Mouse (Mus musculus): ENCODE results near the gene Ldb2. TPM values are rescaled to one million over a fixed set of nuclear protein-coding genes. Genes with fewer than 3 reads are reported as not detected.

Gene Ldb2
- polyA plus RNA-seq, 1 experiment from 2014 or later, result 14.4 TPM

GRCm38 (mm10) chr5:44601340-44601739 lies 198.1 kb downstream of the Ldb2 start:
- H3K4me2 ChIP-seq (ENCODE audit: low read length), result no peak overlapping the region
- H3K9me3 ChIP-seq (ENCODE audit: control insufficient read depth, low read length), result 0 out of 2 replicates have a peak, but pooled peaks cover 3% of the 10 kb centered on the region
- WGBS, result 8% methylated on average over 1 of the region's 1 CpGs
- H3K4me1 ChIP-seq (ENCODE audit: control insufficient read depth in 2 of 2, insufficient read depth in 2 of 2, low read length in 2 of 2), result no peaks in the 10 kb centered on the region
- no peak overlapping the region for H3K4me3 ChIP-seq (ENCODE audit: control insufficient read depth in 1 of 2, insufficient read depth in 1 of 2, low read depth in 1 of 2, low read length in 2 of 2)
- no peak for ATAC-seq (ENCODE audit: insufficient number of reproducible peaks, insufficient read depth, low FRiP score, low read depth)
- H3K27me3 ChIP-seq (ENCODE audit: control insufficient read depth, insufficient read depth, low read length), result peaks cover 6% of the 10 kb centered on the region; the same call in 1 of the 2 replicates
- no peaks in the 10 kb centered on the region for H3K36me3 ChIP-seq (ENCODE audit: control insufficient read depth, insufficient read depth, low read length)
- no peak overlapping the region for H3K9ac ChIP-seq (ENCODE audit: low read length)
- no peak overlapping the region for H3K27ac ChIP-seq (replicated peaks in 1 of 2; ENCODE audit: control insufficient read depth in 1 of 2, insufficient read depth in 1 of 2, low read depth in 2 of 2, low read length in 2 of 2)

- Histone ChIP-seq H3K4me2 (ENCODE audit: low read length) (0 out of 2 replicates have a peak overlapping the region, but pooled peaks have one; percentile 16), H3K4me1 (ENCODE audit: control insufficient read depth in 2 of 2, insufficient read depth in 2 of 2, low read length in 2 of 2) (peaks cover 0 to 2% of the 10 kb centered on the region in 2 experiments; a peak in 1 of 4 replicates), H3K4me3 (ENCODE audit: control insufficient read depth in 1 of 2, insufficient read depth in 1 of 2, low read depth in 1 of 2, low read length in 2 of 2) (no peak overlapping the region), H3K27ac (replicated peaks in 1 of 2; ENCODE audit: control insufficient read depth in 1 of 2, insufficient read depth in 1 of 2, low read depth in 2 of 2, low read length in 2 of 2) (0 out of 4 replicates have a peak overlapping the region, but pooled peaks have one; percentile 3 to 24), H3K9me3 (ENCODE audit: control insufficient read depth, low read length) (no peaks in the 10 kb centered on the region), H3K27me3 (ENCODE audit: control insufficient read depth, insufficient read depth, low read length) (peaks cover 13% of the 10 kb centered on the region; the same call in 1 of the 2 replicates), H3K36me3 (ENCODE audit: control insufficient read depth, insufficient read depth, low read length) (no peaks in the 10 kb centered on the region), H3K9ac (ENCODE audit: low read length) (no peak overlapping the region)
- ATAC-seq (ENCODE audit: insufficient number of reproducible peaks, insufficient read depth, low FRiP score, low read depth), result no peak
- WGBS, result 67% methylated on average over 15 of the region's 15 CpGs
Measured at GRCm38 (mm10) chr5:44593522-44594218, 205.8 kb downstream of the Ldb2 start.

- H3K9ac ChIP-seq (ENCODE audit: low read length), result no peak overlapping the region
- WGBS, result 75% methylated on average over 3 of the region's 3 CpGs
- H3K36me3 ChIP-seq (ENCODE audit: control insufficient read depth, insufficient read depth, low read length), result no peaks in the 10 kb centered on the region
- H3K27me3 ChIP-seq (ENCODE audit: control insufficient read depth, insufficient read depth, low read length), result peaks cover 13% of the 10 kb centered on the region; the same call in 1 of the 2 replicates
- H3K4me2 ChIP-seq (ENCODE audit: low read length), result no peak overlapping the region
- H3K9me3 ChIP-seq (ENCODE audit: control insufficient read depth, low read length), result no peaks in the 10 kb centered on the region
- H3K27ac ChIP-seq (replicated peaks in 1 of 2; ENCODE audit: control insufficient read depth in 1 of 2, insufficient read depth in 1 of 2, low read depth in 2 of 2, low read length in 2 of 2), result no peak overlapping the region
- H3K4me1 ChIP-seq (ENCODE audit: control insufficient read depth in 2 of 2, insufficient read depth in 2 of 2, low read length in 2 of 2), result peaks cover 0 to 2% of the 10 kb centered on the region in 2 experiments; a peak in 1 of 4 replicates
- H3K4me3 ChIP-seq (ENCODE audit: control insufficient read depth in 1 of 2, insufficient read depth in 1 of 2, low read depth in 1 of 2, low read length in 2 of 2), result no peak overlapping the region
- ATAC-seq (ENCODE audit: insufficient number of reproducible peaks, insufficient read depth, low FRiP score, low read depth), result no peak
Measured at GRCm38 (mm10) chr5:44590750-44591149, 208.7 kb downstream of the Ldb2 start.

- no peak overlapping the region for H3K4me2 ChIP-seq (ENCODE audit: low read length)
- H3K4me3 ChIP-seq (ENCODE audit: control insufficient read depth in 1 of 2, insufficient read depth in 1 of 2, low read depth in 1 of 2, low read length in 2 of 2), result no peak overlapping the region
- ATAC-seq (ENCODE audit: insufficient number of reproducible peaks, insufficient read depth, low FRiP score, low read depth), result no peak
Measured at GRCm38 (mm10) chr5:44589318-44589717, 210.2 kb downstream of the Ldb2 start.

GRCm38 (mm10) chr5:44586571-44586970 lies 212.9 kb downstream of the Ldb2 start:
- H3K9ac ChIP-seq (ENCODE audit: low read length), result no peak overlapping the region
- H3K27me3 ChIP-seq (ENCODE audit: control insufficient read depth, insufficient read depth, low read length), result no peaks in the 10 kb centered on the region
- no peaks in the 10 kb centered on the region for H3K36me3 ChIP-seq (ENCODE audit: control insufficient read depth, insufficient read depth, low read length)
- no peak overlapping the region for H3K4me3 ChIP-seq (ENCODE audit: control insufficient read depth in 1 of 2, insufficient read depth in 1 of 2, low read depth in 1 of 2, low read length in 2 of 2)
- H3K27ac ChIP-seq (replicated peaks in 1 of 2; ENCODE audit: control insufficient read depth in 1 of 2, insufficient read depth in 1 of 2, low read depth in 2 of 2, low read length in 2 of 2), result no peak overlapping the region
- ATAC-seq (ENCODE audit: insufficient number of reproducible peaks, insufficient read depth, low FRiP score, low read depth), result no peak
- no peaks in the 10 kb centered on the region for H3K9me3 ChIP-seq (ENCODE audit: control insufficient read depth, low read length)
- no peaks in the 10 kb centered on the region for H3K4me1 ChIP-seq (ENCODE audit: control insufficient read depth in 2 of 2, insufficient read depth in 2 of 2, low read length in 2 of 2)
- 71% methylated on average over 5 of the region's 5 CpGs for WGBS
- no peak overlapping the region for H3K4me2 ChIP-seq (ENCODE audit: low read length)

More at GRCm38 (mm10) chr5:44589318-44589717, 210.2 kb downstream of the Ldb2 start:
- Histone ChIP-seq H3K9ac (ENCODE audit: low read length) (no peak overlapping the region), H3K36me3 (ENCODE audit: control insufficient read depth, insufficient read depth, low read length) (no peaks in the 10 kb centered on the region), H3K27ac (replicated peaks in 1 of 2; ENCODE audit: control insufficient read depth in 1 of 2, insufficient read depth in 1 of 2, low read depth in 2 of 2, low read length in 2 of 2) (no peak overlapping the region), H3K9me3 (ENCODE audit: control insufficient read depth, low read length) (no peaks in the 10 kb centered on the region), H3K27me3 (ENCODE audit: control insufficient read depth, insufficient read depth, low read length) (peaks cover 4% of the 10 kb centered on the region; the same call in 1 of the 2 replicates), H3K4me1 (ENCODE audit: control insufficient read depth in 2 of 2, insufficient read depth in 2 of 2, low read length in 2 of 2) (peaks cover 0 to 2% of the 10 kb centered on the region in 2 experiments; a peak in 1 of 4 replicates)
- WGBS, result 26% methylated on average over 1 of the region's 1 CpGs

GRCm38 (mm10) chr5:44579899-44580459 lies 219.5 kb downstream of the Ldb2 start:
- H3K27ac ChIP-seq (replicated peaks in 1 of 2; ENCODE audit: control insufficient read depth in 1 of 2, insufficient read depth in 1 of 2, low read depth in 2 of 2, low read length in 2 of 2), result no peak overlapping the region
- no peak for ATAC-seq (ENCODE audit: insufficient number of reproducible peaks, insufficient read depth, low FRiP score, low read depth)
- H3K27me3 ChIP-seq (ENCODE audit: control insufficient read depth, insufficient read depth, low read length), result no peaks in the 10 kb centered on the region
- no peaks in the 10 kb centered on the region for H3K36me3 ChIP-seq (ENCODE audit: control insufficient read depth, insufficient read depth, low read length)
- no peak overlapping the region for H3K4me2 ChIP-seq (ENCODE audit: low read length)
- no peak overlapping the region for H3K9ac ChIP-seq (ENCODE audit: low read length)
- H3K4me3 ChIP-seq (ENCODE audit: control insufficient read depth in 1 of 2, insufficient read depth in 1 of 2, low read depth in 1 of 2, low read length in 2 of 2), result no peak overlapping the region
- no peaks in the 10 kb centered on the region for H3K9me3 ChIP-seq (ENCODE audit: control insufficient read depth, low read length)
- WGBS, result 38% methylated on average over 10 of the region's 10 CpGs
- peaks cover 0 to 11% of the 10 kb centered on the region in 2 experiments; a peak in 3 of 4 replicates for H3K4me1 ChIP-seq (ENCODE audit: control insufficient read depth in 2 of 2, insufficient read depth in 2 of 2, low read length in 2 of 2)

- no peak overlapping the region for H3K9ac ChIP-seq (ENCODE audit: low read length)
- WGBS, result 69% methylated on average over 2 of the region's 2 CpGs
- no peaks in the 10 kb centered on the region for H3K36me3 ChIP-seq (ENCODE audit: control insufficient read depth, insufficient read depth, low read length)
- H3K4me1 ChIP-seq (ENCODE audit: control insufficient read depth in 2 of 2, insufficient read depth in 2 of 2, low read length in 2 of 2), result peaks cover 0 to 11% of the 10 kb centered on the region in 2 experiments; a peak in 3 of 4 replicates
- H3K4me2 ChIP-seq (ENCODE audit: low read length), result no peak overlapping the region
- no peak for ATAC-seq (ENCODE audit: insufficient number of reproducible peaks, insufficient read depth, low FRiP score, low read depth)
- H3K4me3 ChIP-seq (ENCODE audit: control insufficient read depth in 1 of 2, insufficient read depth in 1 of 2, low read depth in 1 of 2, low read length in 2 of 2), result no peak overlapping the region
- no peaks in the 10 kb centered on the region for H3K9me3 ChIP-seq (ENCODE audit: control insufficient read depth, low read length)
- H3K27me3 ChIP-seq (ENCODE audit: control insufficient read depth, insufficient read depth, low read length), result no peaks in the 10 kb centered on the region
- H3K27ac ChIP-seq (replicated peaks in 1 of 2; ENCODE audit: control insufficient read depth in 1 of 2, insufficient read depth in 1 of 2, low read depth in 2 of 2, low read length in 2 of 2), result no peak overlapping the region
Measured at GRCm38 (mm10) chr5:44576682-44577349, 222.7 kb downstream of the Ldb2 start.
